Comparison of ENCODE assay signal across 9 mouse cellular contexts in the genomic region with DNA sequence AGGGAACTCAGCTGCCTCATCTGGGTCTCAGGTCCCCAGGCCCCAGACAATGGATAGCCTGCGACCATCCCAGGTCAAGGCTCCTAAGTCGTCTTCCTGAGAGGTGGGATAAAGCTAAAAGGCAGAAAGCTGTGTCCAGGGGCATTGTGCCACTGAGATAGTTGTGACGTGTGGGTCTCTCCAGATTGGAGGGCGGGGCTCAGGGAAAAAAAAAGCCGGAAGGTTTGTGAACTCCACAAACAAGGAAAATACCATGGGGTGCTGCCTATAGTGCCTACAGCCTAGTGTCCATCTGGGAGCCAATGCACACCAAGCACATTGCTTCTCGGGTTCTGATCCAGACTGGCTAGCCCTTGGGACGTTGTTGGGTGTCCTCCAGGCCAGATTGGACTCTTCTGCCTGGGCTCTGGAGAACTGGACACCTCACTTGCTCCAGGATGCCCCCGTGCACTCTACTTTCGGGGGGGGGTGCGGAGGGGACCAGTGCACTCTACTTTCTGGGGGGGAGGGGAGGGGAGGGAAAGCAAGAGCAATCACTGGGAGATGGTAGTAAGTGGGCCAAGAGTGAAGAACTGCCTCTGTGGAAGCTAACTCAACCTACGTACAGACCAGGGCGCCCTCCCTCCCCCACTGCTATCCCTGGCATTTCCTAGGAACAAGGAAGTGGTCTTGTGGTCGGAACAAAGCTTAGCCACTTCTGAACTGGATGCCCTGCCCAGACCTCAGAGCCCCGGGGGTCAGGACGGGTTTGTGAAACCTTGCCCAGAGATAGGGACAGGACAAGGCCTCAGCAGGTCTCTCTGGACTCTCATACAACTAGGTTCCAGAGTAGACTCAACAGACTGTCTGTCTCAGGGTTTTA. TPM values are rescaled to one million over a fixed set of nuclear protein-coding genes. Genes with fewer than 3 reads are reported as not detected.
DNase-seq lines count a peak whose midpoint lies in the region; ATAC-seq and TF ChIP-seq lines count a peak whose summit lies in the region.
"Had no signal": no experiment of that assay in that cellular context is flagged by ENCODE, and none has a peak within 500 bp of the region (broad histone marks: within the 10 kb centered on the region; RNA-seq: fewer than 3 reads in every experiment).

No protein-coding gene starts in this region.

- H3K9me3 ChIP-seq in liver, embryonic 12.5 days (replicated peaks): no peaks in the 10 kb centered on the region

- no peaks in the 10 kb centered on the region for H3K36me3 ChIP-seq in liver, embryonic 12.5 days
- H3K36me3 ChIP-seq in small intestine, adult 2 months (ENCODE audit: control insufficient read depth, insufficient read depth, low read length): no peaks in the 10 kb centered on the region

- no peak for ATAC-seq in liver, embryonic 12.5 days

- 45% methylated on average over 15 of the region's 15 CpGs for WGBS in liver, embryonic 12.5 days (ENCODE audit: insufficient replicate concordance)
- WGBS in small intestine, adult 2 months: 61% methylated on average over 15 of the region's 15 CpGs

- TF ChIP-seq CTCF in small intestine, adult 2 months (IDR thresholded peaks at IDR 0.05; ENCODE audit: extremely low read depth, insufficient read length, insufficient replicate concordance, low read depth, low read length): no peak

- no peak overlapping the region for H3K4me3 ChIP-seq in liver, embryonic 12.5 days
- no peak overlapping the region for H3K4me3 ChIP-seq in small intestine, adult 2 months (ENCODE audit: low read depth, low read length)

- no peak overlapping the region for H3K9ac ChIP-seq in liver, embryonic 12.5 days

- H3K27me3 ChIP-seq in liver, embryonic 12.5 days (replicated peaks): peaks cover 16% of the 10 kb centered on the region
- H3K27me3 ChIP-seq in small intestine, adult 2 months (ENCODE audit: control insufficient read depth, insufficient read depth, low read length): no peaks in the 10 kb centered on the region

- 0 out of 2 replicates have a peak overlapping the region, but pooled peaks have one; percentile 4 for H3K27ac ChIP-seq in liver, embryonic 12.5 days
- 0 out of 2 replicates have a peak overlapping the region, but pooled peaks have one; percentile 13 for H3K27ac ChIP-seq in small intestine, adult 2 months (ENCODE audit: insufficient read depth, low read depth, low read length)

- no peak overlapping the region for H3K4me2 ChIP-seq in liver, embryonic 12.5 days

- peak; percentile 40 for DNase-seq in adrenal gland, postnatal 14 days
- no peak for DNase-seq in adrenal gland, postnatal 4 days (ENCODE audit: low spot score in 2 of 2)
- DNase-seq in liver: no peak
- peak; percentile 61 for DNase-seq in kidney, postnatal 10 days
- no peak for DNase-seq in layer of hippocampus, postnatal 36 days
- DNase-seq in c-Kit-positive CD71-positive TER-119-positive erythroid progenitor cells, embryonic 14.5 days (ENCODE audit: low spot score): no peak
- DNase-seq: gastrocnemius, postnatal 14 days had no signal

- H3K4me1 ChIP-seq in liver, embryonic 12.5 days: peaks cover 19% of the 10 kb centered on the region
- H3K4me1 ChIP-seq in small intestine, adult 2 months (ENCODE audit: control insufficient read depth, insufficient read depth, insufficient read length, low read length): peaks cover 55% of the 10 kb centered on the region

- no peak for TF ChIP-seq POLR2A in small intestine, adult 2 months (IDR thresholded peaks at IDR 0.05; ENCODE audit: low read depth, low read length)

RNA-seq across cellular contexts. Expression of gene Pim3, which starts 6.8 kb away (rescaled TPM):
- total RNA-seq in adrenal gland, postnatal 14 days (2021): 70.9 and 76.5 TPM in 2 replicates
- 10 to 100 TPM; 45.9 to 48.8 TPM for total RNA-seq in adrenal gland, postnatal 4 days (2021)
- polyA plus RNA-seq in liver, embryonic 12.5 days (2016; fragmentation: Nextera tagmentation; extraction: Ambion mirVana): 22.5 and 23.5 TPM in 2 replicates
- 38.3 and 60.3 TPM in 2 replicates for polyA plus RNA-seq in small intestine, adult 2 months (2012; rRNA removed)
- 10 to 100 TPM; 36.7 to 37.1 TPM for total RNA-seq in layer of hippocampus, postnatal 36 days (2021)

RNA-seq across cellular contexts. Expression of gene Creld2, which starts 35.8 kb away (rescaled TPM):
- 33.0 and 35.0 TPM in 2 replicates for total RNA-seq in adrenal gland, postnatal 14 days (2021)
- 10 to 100 TPM; 28.0 to 36.1 TPM for total RNA-seq in adrenal gland, postnatal 4 days (2021)
- 61.1 and 68.6 TPM in 2 replicates for polyA plus RNA-seq in liver, embryonic 12.5 days (2016; fragmentation: Nextera tagmentation; extraction: Ambion mirVana)
- polyA plus RNA-seq in small intestine, adult 2 months (2012; rRNA removed): 55.7 and 59.1 TPM in 2 replicates
- 10 to 100 TPM; 29.3 to 41.6 TPM for total RNA-seq in layer of hippocampus, postnatal 36 days (2021)

RNA-seq across cellular contexts. Expression of gene Alg12, which starts 36.1 kb away (rescaled TPM):
- 14.3 and 14.8 TPM in 2 replicates for total RNA-seq in adrenal gland, postnatal 14 days (2021)
- 10 to 100 TPM; 15.8 to 16.6 TPM for total RNA-seq in adrenal gland, postnatal 4 days (2021)
- 6.9 and 7.6 TPM in 2 replicates for polyA plus RNA-seq in liver, embryonic 12.5 days (2016; fragmentation: Nextera tagmentation; extraction: Ambion mirVana)
- polyA plus RNA-seq in small intestine, adult 2 months (2012; rRNA removed): 14.5 and 16.4 TPM in 2 replicates
- 10 to 100 TPM; 13.0 to 16.3 TPM for total RNA-seq in layer of hippocampus, postnatal 36 days (2021)

Comparison
In these comparisons a context has a peak if more than half of its experiments do, and no peak if none do; other contexts are left out.
1. DNase-seq: peak in adrenal gland, postnatal 14 days (single experiment) and kidney, postnatal 10 days (single experiment); none in adrenal gland, postnatal 4 days (0 of 2), liver (single experiment), layer of hippocampus, postnatal 36 days (0 of 2) and c-Kit-positive CD71-positive TER-119-positive erythroid progenitor cells, embryonic 14.5 days (single experiment).